Mouse (Mus musculus): ENCODE results near the gene Gm1673. TPM values are rescaled to one million over a fixed set of nuclear protein-coding genes. Genes with fewer than 3 reads are reported as not detected.
A peak's percentile ranks its signal among the peaks of the same experiment; 100 is the strongest.

The Gm1673 gene
- total and polyA plus RNA-seq, 2 experiments from 2014 or later: 692 to 703 TPM

- no peak overlapping the region for H3K9ac ChIP-seq (replicated peaks; ENCODE audit: low read length)
- no peak overlapping the region for H3K27ac ChIP-seq
- no peaks in the 10 kb centered on the region for H3K27me3 ChIP-seq (ENCODE audit: insufficient read depth, low read length)
- H3K4me2 ChIP-seq (ENCODE audit: low read depth, low read length): no peak overlapping the region
- DNase-seq (ENCODE audit: low spot score) (no peak), ATAC-seq (no peak)
- no peaks in the 10 kb centered on the region for H3K9me3 ChIP-seq (ENCODE audit: low read length)
- no peak for TF ChIP-seq CTCF (IDR thresholded peaks at IDR 0.05; ENCODE audit: low read depth)
- 57% methylated on average over 4 of the region's 4 CpGs for WGBS
- peaks cover 23% of the 10 kb centered on the region for H3K4me1 ChIP-seq (ENCODE audit: insufficient read depth, low read length)
- no peak overlapping the region for H3K4me3 ChIP-seq (ENCODE audit: low read length)
- peaks cover 10% of the 10 kb centered on the region for H3K36me3 ChIP-seq (ENCODE audit: insufficient read depth, low read length)
Observed at GRCm38 (mm10) chr5:34002636-34003035, 19.4 kb downstream of the Gm1673 start.

- H3K9ac ChIP-seq (replicated peaks; ENCODE audit: low read length): no peak overlapping the region
- H3K36me3 ChIP-seq (ENCODE audit: insufficient read depth, low read length): peaks cover 10% of the 10 kb centered on the region
- DNase-seq (ENCODE audit: low spot score): no peak
- TF ChIP-seq CTCF (IDR thresholded peaks at IDR 0.05; ENCODE audit: low read depth): no peak
- H3K4me2 ChIP-seq (ENCODE audit: low read depth, low read length): no peak overlapping the region
- peaks cover 3% of the 10 kb centered on the region; the same call in 1 of the 2 replicates for H3K4me1 ChIP-seq (ENCODE audit: insufficient read depth, low read length)
- H3K4me3 ChIP-seq (ENCODE audit: low read length): no peak overlapping the region
- H3K9me3 ChIP-seq (ENCODE audit: low read length): no peaks in the 10 kb centered on the region
- H3K27ac ChIP-seq: no peak overlapping the region
- no peak for ATAC-seq
- no peaks in the 10 kb centered on the region for H3K27me3 ChIP-seq (ENCODE audit: insufficient read depth, low read length)
- WGBS: 72% methylated on average over 5 of the region's 5 CpGs
Observed at GRCm38 (mm10) chr5:34004618-34005017, 21.4 kb downstream of the Gm1673 start.

GRCm38 (mm10) chr5:34006832-34007231 lies 23.6 kb downstream of the Gm1673 start:
- 65% methylated on average over 4 of the region's 4 CpGs for WGBS
- H3K36me3 ChIP-seq (ENCODE audit: insufficient read depth, low read length): no peaks in the 10 kb centered on the region
- no peak overlapping the region for H3K4me3 ChIP-seq (ENCODE audit: low read length)
- H3K4me2 ChIP-seq (ENCODE audit: low read depth, low read length): no peak overlapping the region
- TF ChIP-seq CTCF (IDR thresholded peaks at IDR 0.05; ENCODE audit: low read depth): no peak
- H3K27me3 ChIP-seq (ENCODE audit: insufficient read depth, low read length): no peaks in the 10 kb centered on the region
- no peak overlapping the region for H3K27ac ChIP-seq
- ATAC-seq: no peak
- no peaks in the 10 kb centered on the region for H3K4me1 ChIP-seq (ENCODE audit: insufficient read depth, low read length)
- no peaks in the 10 kb centered on the region for H3K9me3 ChIP-seq (ENCODE audit: low read length)
- no peak overlapping the region for H3K9ac ChIP-seq (replicated peaks; ENCODE audit: low read length)
- DNase-seq (ENCODE audit: low spot score): no peak

GRCm38 (mm10) chr5:34007392-34007941 lies 24.2 kb downstream of the Gm1673 start:
- Histone ChIP-seq H3K4me3 (ENCODE audit: low read length) (no peak overlapping the region), H3K27ac (no peak overlapping the region), H3K4me2 (ENCODE audit: low read depth, low read length) (no peak overlapping the region), H3K4me1 (ENCODE audit: insufficient read depth, low read length) (no peaks in the 10 kb centered on the region), H3K9me3 (ENCODE audit: low read length) (no peaks in the 10 kb centered on the region), H3K9ac (replicated peaks; ENCODE audit: low read length) (no peak overlapping the region), H3K36me3 (ENCODE audit: insufficient read depth, low read length) (no peaks in the 10 kb centered on the region), H3K27me3 (ENCODE audit: insufficient read depth, low read length) (no peaks in the 10 kb centered on the region)
- ATAC-seq (no peak), DNase-seq (ENCODE audit: low spot score) (no peak)
- no peak for TF ChIP-seq CTCF (IDR thresholded peaks at IDR 0.05; ENCODE audit: low read depth)
- WGBS: 92% methylated on average over 4 of the region's 4 CpGs

- Histone ChIP-seq H3K4me3 (ENCODE audit: low read length) (no peak overlapping the region), H3K9me3 (ENCODE audit: low read length) (no peaks in the 10 kb centered on the region), H3K27ac (no peak overlapping the region), H3K27me3 (ENCODE audit: insufficient read depth, low read length) (no peaks in the 10 kb centered on the region), H3K4me2 (ENCODE audit: low read depth, low read length) (no peak overlapping the region), H3K36me3 (ENCODE audit: insufficient read depth, low read length) (no peaks in the 10 kb centered on the region), H3K9ac (replicated peaks; ENCODE audit: low read length) (no peak overlapping the region), H3K4me1 (ENCODE audit: insufficient read depth, low read length) (no peaks in the 10 kb centered on the region)
- ATAC-seq: no peak
- 83% methylated on average over 1 of the region's 1 CpGs for WGBS
- peak; percentile 62 for TF ChIP-seq CTCF (IDR thresholded peaks at IDR 0.05; ENCODE audit: low read depth)
- no peak for DNase-seq (ENCODE audit: low spot score)
Observed at GRCm38 (mm10) chr5:34014652-34015051, 31.4 kb downstream of the Gm1673 start.

- no peak for TF ChIP-seq CTCF (IDR thresholded peaks at IDR 0.05; ENCODE audit: low read depth)
- 75% methylated on average over 4 of the region's 4 CpGs for WGBS
- DNase-seq (ENCODE audit: low spot score) (no peak), ATAC-seq (no peak)
- H3K4me1 ChIP-seq (ENCODE audit: insufficient read depth, low read length): no peaks in the 10 kb centered on the region
- H3K27me3 ChIP-seq (ENCODE audit: insufficient read depth, low read length): no peaks in the 10 kb centered on the region
- no peaks in the 10 kb centered on the region for H3K9me3 ChIP-seq (ENCODE audit: low read length)
- no peak overlapping the region for H3K27ac ChIP-seq
- no peak overlapping the region for H3K4me2 ChIP-seq (ENCODE audit: low read depth, low read length)
- H3K4me3 ChIP-seq (ENCODE audit: low read length): no peak overlapping the region
- no peaks in the 10 kb centered on the region for H3K36me3 ChIP-seq (ENCODE audit: insufficient read depth, low read length)
- H3K9ac ChIP-seq (replicated peaks; ENCODE audit: low read length): no peak overlapping the region
Observed at GRCm38 (mm10) chr5:34018968-34019367, 35.7 kb downstream of the Gm1673 start.

GRCm38 (mm10) chr5:34030101-34030500 lies 46.9 kb downstream of the Gm1673 start:
- no peaks in the 10 kb centered on the region for H3K4me1 ChIP-seq (ENCODE audit: insufficient read depth, low read length)
- no peak for DNase-seq (ENCODE audit: low spot score)
- no peak for ATAC-seq
- H3K9ac ChIP-seq (replicated peaks; ENCODE audit: low read length): no peak overlapping the region
- H3K4me3 ChIP-seq (ENCODE audit: low read length): no peak overlapping the region
- 68% methylated on average over 4 of the region's 4 CpGs for WGBS
- no peaks in the 10 kb centered on the region for H3K27me3 ChIP-seq (ENCODE audit: insufficient read depth, low read length)
- no peaks in the 10 kb centered on the region for H3K9me3 ChIP-seq (ENCODE audit: low read length)
- no peak overlapping the region for H3K27ac ChIP-seq
- TF ChIP-seq CTCF (IDR thresholded peaks at IDR 0.05; ENCODE audit: low read depth): no peak
- H3K4me2 ChIP-seq (ENCODE audit: low read depth, low read length): no peak overlapping the region
- no peaks in the 10 kb centered on the region for H3K36me3 ChIP-seq (ENCODE audit: insufficient read depth, low read length)

Measured in hindbrain, postnatal 0 days (tissue).